Mouse (Mus musculus): Measurements from ENCODE around the gene Gm8180.
"Not testable (repeated sequence)": the region's sequence is repeated elsewhere in the genome, so short reads cannot be mapped to it uniquely, and the experiment has no call there.

DNA sequence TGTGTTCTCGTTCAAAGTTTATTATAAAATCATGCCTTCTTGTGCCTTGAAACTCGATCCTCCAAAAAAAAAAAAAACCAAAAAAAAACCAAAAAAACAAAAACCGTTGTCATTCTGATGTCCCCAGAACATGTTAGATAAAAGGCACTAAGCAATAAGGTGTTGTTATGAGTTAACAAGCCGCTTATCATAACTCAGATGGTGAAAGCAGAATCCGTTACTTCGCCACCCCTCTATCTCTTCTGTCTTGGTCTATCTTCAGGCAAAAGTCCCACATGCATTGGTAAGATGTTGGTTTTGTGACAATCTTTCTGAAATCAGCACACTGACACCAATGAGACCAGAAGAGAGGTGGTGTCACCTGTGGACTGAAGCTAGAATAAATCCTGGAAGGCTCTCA is 39.6 kb upstream of the Gm8180 start:
- not testable (repeated sequence) for TF ChIP-seq CTCF (IDR thresholded peaks at IDR 0.05; ENCODE audit: extremely low read depth, insufficient read length, insufficient replicate concordance, low read depth, low read length); POLR2A (IDR thresholded peaks at IDR 0.05; ENCODE audit: low read depth, low read length)

Measured in small intestine, adult 2 months (tissue).